Mouse (Mus musculus) C2C12 (cell line): ENCODE measurements around the gene Mgll.

Source experiments
- CTCF ChIP-seq: IDR thresholded peaks from one replicate; pipeline ENCODE4 v1.5.1; 2011; ENCODE audit not compliant: control insufficient read depth, insufficient read depth, insufficient read length
- USF1 ChIP-seq: IDR thresholded peaks from one replicate; pipeline ENCODE4 v1.6.1; 2011; ENCODE audit warnings: low read depth, mild to moderate bottlenecking, control low read depth, moderate library complexity

DNA sequence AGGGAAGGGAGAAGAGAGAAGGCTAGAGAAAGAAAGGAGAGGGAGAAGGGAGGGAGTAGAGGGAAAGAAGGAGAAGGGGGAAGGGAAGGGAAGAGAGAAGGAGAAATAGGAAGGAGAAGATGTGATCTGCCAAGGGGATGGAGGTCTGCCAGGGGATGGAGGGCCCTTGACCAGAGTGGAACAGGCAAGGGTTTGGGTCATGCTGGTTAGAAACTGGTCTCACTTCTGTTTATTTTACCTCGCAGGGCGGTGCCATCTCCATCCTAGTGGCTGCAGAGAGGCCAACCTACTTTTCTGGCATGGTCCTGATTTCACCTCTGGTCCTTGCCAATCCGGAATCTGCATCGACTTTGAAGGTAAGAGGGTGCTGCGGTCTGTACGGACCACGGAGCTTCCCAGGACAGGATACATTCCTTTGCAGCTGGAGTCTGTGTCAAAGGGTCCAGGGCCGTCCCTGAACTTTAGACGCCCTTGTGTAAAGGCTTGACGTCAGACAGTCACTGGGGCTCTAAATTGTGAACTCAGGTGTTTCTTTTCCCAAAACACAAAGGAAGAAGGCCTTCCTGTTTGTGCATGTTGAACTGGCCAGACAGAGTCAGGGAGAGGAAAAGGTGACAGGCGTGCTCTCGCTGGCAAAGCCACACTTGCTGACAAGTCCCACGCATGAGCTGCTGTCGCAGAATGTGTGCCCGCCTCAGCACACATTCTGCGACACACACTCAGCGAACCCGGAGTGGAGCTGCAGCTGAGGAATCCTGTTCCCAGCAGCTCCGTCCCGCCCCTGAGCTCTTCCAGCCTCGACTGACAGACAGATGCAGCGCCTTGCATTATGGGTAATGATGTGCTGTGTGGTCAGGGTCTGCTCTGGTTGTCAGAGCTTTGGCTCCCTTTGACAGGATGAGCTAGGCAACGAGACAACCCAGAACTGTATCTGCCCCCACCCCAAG lies 85.2 kb downstream of the Mgll start:
- no peak for TF ChIP-seq CTCF
- TF ChIP-seq USF1, result no peak
